Mouse (Mus musculus) forebrain, embryonic 16.5 days (tissue): ENCODE results near the gene Uncx. TPM values are rescaled to one million over a fixed set of nuclear protein-coding genes. Genes with fewer than 3 reads are reported as not detected.

ENCODE experiments used
- ATAC-seq: fragments of 200-750 bp; cut with Nextera tagmentation; 2 replicates; pipeline ENCODE4 v1.8.0; 2017; ENCODE audit warnings: mild to moderate bottlenecking, moderate library complexity
- H3K27ac ChIP-seq: fragments of 300-500 bp; sonication (generic); 2 replicates; pipeline ENCODE4 v1.5.1; 2014; ENCODE audit warnings: low read length, control low read depth
- H3K27me3 ChIP-seq: fragments of 300-500 bp; sonication (generic); replicated peaks from 2 replicates; pipeline ENCODE4 v1.6.1; 2014; ENCODE audit warnings: low read length; ENCODE audit not compliant: control insufficient read depth, insufficient read depth
- H3K36me3 ChIP-seq: fragments of 300-500 bp; sonication (generic); 2 replicates; pipeline ENCODE4 v1.6.1; 2014; ENCODE audit not compliant: control insufficient read depth, insufficient read depth
- H3K4me1 ChIP-seq: fragments of 300-500 bp; sonication (generic); replicated peaks from 2 replicates; pipeline ENCODE4 v1.6.1; 2014; ENCODE audit warnings: low read length; ENCODE audit not compliant: control insufficient read depth, insufficient read depth
- H3K4me2 ChIP-seq: fragments of 300-500 bp; sonication (generic); 2 replicates; pipeline ENCODE4 v1.6.1; 2014; ENCODE audit warnings: mild to moderate bottlenecking, low read length, control low read depth
- H3K4me3 ChIP-seq: fragments of 300-500 bp; sonication (generic); replicated peaks from 2 replicates; pipeline ENCODE4 v1.5.1; 2014; ENCODE audit warnings: mild to moderate bottlenecking, low read length, control low read depth
- H3K9ac ChIP-seq: fragments of 300-500 bp; sonication (generic); replicated peaks from 2 replicates; pipeline ENCODE4 v1.6.1; 2014; ENCODE audit warnings: low read depth, low read length, control low read depth
- H3K9me3 ChIP-seq: fragments of 300-500 bp; sonication (generic); 2 replicates; pipeline ENCODE4 v1.6.1; 2016; ENCODE audit warnings: low read length; ENCODE audit not compliant: control insufficient read depth
- WGBS: fragments of 180-500 bp; shearing (Covaris S2); extraction: QIAGEN DNeasy Blood & Tissue Kit; methylation state at CpG from one replicate; pipeline ENCODE4 v1.1.7; 2014; 5-methylcytosine and 5-hydroxymethylcytosine counted together
- polyA plus RNA-seq: library from polyadenylated mRNA; unstranded; fragments of >200 nt; fragmentation: Nextera tagmentation; extraction: Ambion mirVana; gene quantifications from 2 replicates; pipeline ENCODE4 v1.2.1, GENCODE M21; 2015

The Uncx gene
- polyA plus RNA-seq, 1 experiment from 2014 or later: 6.4 TPM

DNA sequence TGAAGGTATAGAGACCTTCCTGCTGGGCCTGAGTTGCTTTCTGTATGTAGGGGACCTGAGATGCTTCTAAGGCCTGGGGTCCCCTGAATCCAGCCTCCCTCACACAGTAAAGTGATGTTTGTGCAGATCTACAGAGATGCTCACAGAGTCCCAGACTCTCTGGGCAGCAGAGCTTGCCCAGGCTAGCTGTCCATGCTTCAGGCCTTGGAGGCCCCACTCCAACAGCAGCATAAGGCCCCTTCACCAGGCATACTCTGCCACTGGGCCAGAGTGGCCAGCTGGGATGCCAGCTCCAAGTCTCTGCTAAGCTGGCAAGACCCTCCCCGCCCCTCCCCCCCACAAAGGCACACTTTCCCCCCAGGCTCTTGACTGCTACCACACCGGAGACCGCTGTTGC lies 5.6 kb upstream of the Uncx start:
- Histone ChIP-seq H3K4me2 (no peak overlapping the region), H3K4me1 (peaks cover 20% of the 10 kb centered on the region), H3K9ac (no peak overlapping the region), H3K4me3 (no peak overlapping the region), H3K27me3 (peaks cover 76% of the 10 kb centered on the region), H3K27ac (no peak overlapping the region), H3K9me3 (no peaks in the 10 kb centered on the region), H3K36me3 (no peaks in the 10 kb centered on the region)
- ATAC-seq: no peak
- 8% methylated on average over 3 of the region's 3 CpGs for WGBS

DNA sequence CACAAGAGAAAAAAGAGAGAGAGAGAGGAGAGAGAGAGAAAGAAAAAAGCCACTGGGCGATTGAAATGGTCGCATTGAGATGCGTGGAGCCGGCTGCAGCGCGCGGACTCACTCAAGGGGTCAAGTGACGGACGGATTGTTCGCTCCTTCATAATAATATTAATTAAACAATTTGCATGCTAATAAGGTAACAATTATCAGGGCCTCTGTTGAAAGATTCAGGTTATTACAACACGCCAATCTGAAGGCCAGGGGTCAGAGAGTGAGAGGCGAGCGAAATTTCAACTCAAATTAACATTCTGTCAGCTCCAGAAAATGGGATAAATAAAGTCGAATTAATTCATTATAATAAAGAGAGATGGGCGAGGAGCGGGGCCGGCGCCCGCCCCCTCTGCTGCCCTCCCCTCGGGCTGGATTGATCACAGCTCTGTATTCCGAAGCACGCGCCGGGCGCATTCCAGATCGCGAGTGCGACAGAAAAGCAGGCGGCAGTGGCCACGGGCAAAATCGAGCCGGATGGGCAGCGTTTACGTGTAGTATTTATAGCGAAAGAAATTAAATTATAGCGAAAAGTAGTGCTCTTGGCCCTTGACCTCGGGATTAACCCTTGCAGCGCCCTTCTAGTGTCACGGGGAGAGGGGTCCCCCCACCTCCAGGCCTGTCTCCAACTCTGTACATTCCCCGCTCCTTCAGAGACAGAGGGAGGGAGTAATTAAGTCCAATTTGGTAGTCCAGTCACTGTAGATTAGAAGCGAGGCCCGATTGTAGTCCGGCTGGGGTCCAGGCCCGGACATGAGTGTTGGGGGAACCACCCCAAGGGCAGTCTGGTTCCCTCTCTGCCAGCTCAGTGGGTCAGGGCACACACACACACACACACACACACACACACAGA lies 1.9 kb upstream of the Uncx start:
- Histone ChIP-seq H3K36me3 (no peaks in the 10 kb centered on the region), H3K27ac (no peak overlapping the region), H3K4me1 (peaks cover 18% of the 10 kb centered on the region), H3K4me2 (no peak overlapping the region), H3K9me3 (no peaks in the 10 kb centered on the region), H3K27me3 (peaks cover 78% of the 10 kb centered on the region), H3K4me3 (no peak overlapping the region), H3K9ac (no peak overlapping the region)
- WGBS: 1% methylated on average over 44 of the region's 44 CpGs
- no peak for ATAC-seq

- Histone ChIP-seq H3K4me1 (peaks cover 16% of the 10 kb centered on the region), H3K4me3 (no peak overlapping the region), H3K4me2 (no peak overlapping the region), H3K27me3 (peaks cover 81% of the 10 kb centered on the region), H3K27ac (no peak overlapping the region), H3K9ac (no peak overlapping the region), H3K9me3 (no peaks in the 10 kb centered on the region), H3K36me3 (no peaks in the 10 kb centered on the region)
- no peak for ATAC-seq
- WGBS: 5% methylated on average over 1 of the region's 1 CpGs
Observed at GRCm38 (mm10) chr5:139542043-139542365, 1.3 kb upstream of the Uncx start.

DNA sequence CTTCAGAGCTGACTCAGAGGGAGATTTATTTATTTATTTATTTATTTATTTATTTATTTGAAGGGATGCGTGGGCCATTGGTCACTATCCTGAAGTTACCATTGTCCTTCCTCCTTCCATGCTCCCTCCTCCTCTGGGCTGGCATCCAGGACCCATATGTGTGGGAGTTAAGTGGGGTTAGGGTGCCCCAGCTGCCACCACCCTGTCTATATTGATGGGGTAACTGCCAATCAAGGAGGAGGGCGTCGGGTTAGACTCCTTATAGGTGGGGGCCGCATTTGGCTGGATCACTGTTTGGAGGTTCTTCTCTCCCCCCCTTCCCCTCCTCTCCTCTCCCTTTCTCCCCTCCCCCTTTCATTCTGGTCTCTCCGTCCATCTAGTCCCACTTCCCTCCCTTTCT lies 738 bp upstream of the Uncx start:
- H3K27me3 ChIP-seq: peaks cover 81% of the 10 kb centered on the region
- no peak for ATAC-seq
- no peaks in the 10 kb centered on the region for H3K9me3 ChIP-seq
- 3% methylated on average over 5 of the region's 5 CpGs for WGBS
- H3K4me3 ChIP-seq: no peak overlapping the region
- no peak overlapping the region for H3K9ac ChIP-seq
- H3K4me1 ChIP-seq: peaks cover 20% of the 10 kb centered on the region
- no peaks in the 10 kb centered on the region for H3K36me3 ChIP-seq
- no peak overlapping the region for H3K4me2 ChIP-seq
- no peak overlapping the region for H3K27ac ChIP-seq

DNA sequence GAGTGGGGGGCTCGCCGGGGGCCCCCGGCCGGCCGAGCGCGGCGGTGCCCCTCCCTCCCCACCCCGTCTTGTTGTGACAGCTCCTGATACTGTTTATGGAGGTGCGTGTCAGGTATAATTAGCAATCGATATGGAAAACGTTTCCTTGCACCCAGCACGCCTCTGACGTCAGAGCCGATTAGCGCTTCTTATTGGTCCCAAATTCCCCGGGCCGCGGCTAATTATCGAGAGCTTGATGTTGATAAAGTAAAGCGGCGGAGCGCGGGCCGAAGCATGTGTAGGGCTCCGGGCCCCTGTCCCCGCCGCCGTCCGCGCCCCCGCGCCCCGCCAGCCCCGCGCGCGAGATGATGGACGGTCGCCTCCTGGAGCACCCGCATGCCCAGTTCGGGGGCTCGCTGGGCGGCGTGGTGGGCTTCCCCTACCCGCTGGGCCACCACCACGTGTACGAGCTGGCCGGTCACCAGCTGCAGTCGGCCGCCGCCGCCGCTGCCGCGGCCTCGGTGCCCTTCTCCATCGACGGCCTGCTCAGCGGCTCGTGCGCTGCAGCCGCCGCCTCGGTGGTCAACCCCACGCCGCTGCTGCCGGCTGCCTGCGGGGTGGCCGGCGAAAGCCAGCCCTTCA lies 466 bp downstream of the Uncx start:
- under 1% methylated on average over 67 of the region's 71 CpGs for whole genome bisulfite sequencing
- no peak overlapping the region for H3K9ac ChIP-seq
- peaks cover 20% of the 10 kb centered on the region for H3K4me1 ChIP-seq
- H3K36me3 ChIP-seq: no peaks in the 10 kb centered on the region
- no peaks in the 10 kb centered on the region for H3K9me3 ChIP-seq
- H3K27me3 ChIP-seq: peaks cover 73% of the 10 kb centered on the region
- H3K4me2 ChIP-seq: peak overlapping the region; percentile 36
- ATAC-seq: no peak
- peak overlapping the region; percentile 26 for H3K4me3 ChIP-seq
- no peak overlapping the region for H3K27ac ChIP-seq

DNA sequence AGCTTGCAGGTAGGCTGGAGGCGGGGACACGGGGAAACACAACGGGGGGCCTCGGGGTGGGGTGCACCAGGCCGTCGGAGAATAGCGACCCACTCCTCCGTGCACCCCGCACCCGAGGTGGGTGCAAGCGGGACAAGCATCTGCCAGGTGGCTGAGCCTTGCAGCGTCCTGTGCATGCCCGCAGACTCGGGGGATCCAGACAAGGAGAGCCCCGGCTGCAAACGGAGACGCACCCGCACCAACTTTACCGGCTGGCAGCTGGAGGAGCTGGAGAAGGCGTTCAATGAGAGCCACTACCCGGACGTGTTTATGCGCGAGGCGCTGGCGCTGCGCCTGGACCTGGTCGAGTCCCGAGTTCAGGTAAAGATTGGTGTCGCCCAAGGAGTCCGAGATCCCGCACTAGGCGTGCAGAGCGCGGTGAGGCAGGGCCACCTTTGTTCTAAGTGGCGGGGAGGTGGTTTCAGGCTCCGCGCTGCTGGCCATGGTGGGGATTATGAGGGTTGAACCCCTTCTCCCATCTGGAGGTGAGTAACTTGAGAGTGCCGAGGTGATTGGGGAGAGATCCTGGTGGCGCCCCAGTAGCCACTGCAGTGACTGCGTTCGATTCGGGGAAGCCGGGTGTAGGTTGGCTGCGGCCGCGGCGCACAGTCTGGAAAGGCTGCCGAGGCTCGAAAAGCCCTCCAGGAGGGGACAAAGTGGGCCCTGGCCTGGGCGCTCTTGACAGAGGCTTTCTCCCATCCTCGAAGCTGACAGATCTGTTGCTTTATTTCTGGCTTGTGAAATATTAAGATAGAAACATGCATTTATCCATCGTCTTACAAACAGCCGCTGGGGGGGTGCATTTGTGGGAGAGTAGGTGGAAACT lies 1.2 kb downstream of the Uncx start:
- peaks cover 70% of the 10 kb centered on the region for H3K27me3 ChIP-seq
- no peak for ATAC-seq
- WGBS: under 1% methylated on average over 54 of the region's 54 CpGs

GRCm38 (mm10) chr5:139545221-139545620 lies 1.9 kb downstream of the Uncx start:
- peaks cover 71% of the 10 kb centered on the region for H3K27me3 ChIP-seq
- no peaks in the 10 kb centered on the region for H3K9me3 ChIP-seq
- WGBS: 2% methylated on average over 7 of the region's 7 CpGs
- no peak overlapping the region for H3K4me2 ChIP-seq
- peaks cover 20% of the 10 kb centered on the region for H3K4me1 ChIP-seq
- H3K27ac ChIP-seq: no peak overlapping the region
- no peaks in the 10 kb centered on the region for H3K36me3 ChIP-seq
- no peak overlapping the region for H3K4me3 ChIP-seq
- no peak for ATAC-seq
- no peak overlapping the region for H3K9ac ChIP-seq

More for the DNA sequence above, 1.2 kb downstream of the Uncx start:
- H3K4me1 ChIP-seq: peaks cover 20% of the 10 kb centered on the region
- no peaks in the 10 kb centered on the region for H3K36me3 ChIP-seq
- H3K9ac ChIP-seq: no peak overlapping the region
- no peak overlapping the region for H3K4me2 ChIP-seq
- H3K4me3 ChIP-seq: peak overlapping the region; percentile 25
- H3K9me3 ChIP-seq: no peaks in the 10 kb centered on the region
- no peak overlapping the region for H3K27ac ChIP-seq

- Histone ChIP-seq H3K4me3 (no peak overlapping the region; the same call in 1 of the 2 replicates), H3K9me3 (no peaks in the 10 kb centered on the region), H3K4me1 (peaks cover 15% of the 10 kb centered on the region), H3K9ac (no peak overlapping the region), H3K27ac (no peak overlapping the region), H3K4me2 (no peak overlapping the region), H3K36me3 (no peaks in the 10 kb centered on the region), H3K27me3 (peaks cover 67% of the 10 kb centered on the region)
- ATAC-seq: no peak
- under 1% methylated on average over 9 of the region's 9 CpGs for WGBS
Observed at GRCm38 (mm10) chr5:139545673-139546335, 2.5 kb downstream of the Uncx start.
